Mouse (Mus musculus): Measurements from ENCODE around the gene Eif3l. TPM values are rescaled to one million over a fixed set of nuclear protein-coding genes. Genes with fewer than 3 reads are reported as not detected.

The Eif3l gene
- total RNA-seq, 2 experiments from 2014 or later, result 140 to 156 TPM

GRCm38 (mm10) chr15:79124331-79124875 is 49.4 kb downstream of the Eif3l start:
- DNase-seq, result no peak

- peak; percentile 50 to 55 for DNase-seq
Measured at GRCm38 (mm10) chr15:79126217-79126932, 51.4 kb downstream of the Eif3l start.

DNA sequence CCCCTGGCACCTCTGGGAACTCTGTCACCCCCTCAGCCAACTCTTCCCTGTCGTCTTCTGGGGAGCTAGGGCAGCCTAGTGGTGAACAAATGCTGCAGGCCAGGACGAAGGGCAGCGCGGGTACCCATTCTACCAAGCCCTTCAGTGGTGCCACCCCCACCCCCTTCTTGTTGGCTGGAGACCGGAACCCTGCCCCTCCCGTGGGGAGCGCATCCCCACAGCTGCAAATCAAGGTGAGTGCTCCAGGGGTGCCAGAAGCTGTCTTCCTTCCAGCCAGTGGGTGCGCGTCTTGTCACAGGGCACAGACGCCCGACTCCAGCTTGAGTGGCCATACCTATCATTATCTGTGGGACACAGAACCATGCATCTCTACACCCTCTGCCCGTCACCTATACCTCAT is 52.1 kb downstream of the Eif3l start:
- no peak for DNase-seq

DNA sequence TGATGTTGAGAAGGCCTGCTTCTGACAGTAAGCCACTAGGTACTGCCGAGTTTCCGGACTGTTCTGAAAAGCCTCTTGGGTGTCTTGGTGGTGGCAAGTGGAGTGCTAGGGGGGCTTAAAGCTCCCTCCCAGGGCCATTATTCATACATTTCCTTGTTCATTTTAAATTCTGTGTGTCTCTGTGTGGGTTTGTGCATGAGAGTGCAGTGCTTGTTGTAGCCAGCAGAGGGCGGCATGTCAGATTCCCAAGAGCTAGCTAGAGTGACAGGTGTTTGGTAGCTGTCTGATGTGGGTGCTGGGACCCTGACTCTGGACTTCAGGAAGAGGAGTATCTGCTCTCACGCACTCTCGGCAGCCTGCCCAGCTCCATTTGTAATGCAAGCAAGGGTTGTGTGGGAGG is 53.2 kb downstream of the Eif3l start:
- DNase-seq, result no peak

GRCm38 (mm10) chr15:79129311-79129710 is 54.3 kb downstream of the Eif3l start:
- DNase-seq, result peak; percentile 63 to 72

DNA sequence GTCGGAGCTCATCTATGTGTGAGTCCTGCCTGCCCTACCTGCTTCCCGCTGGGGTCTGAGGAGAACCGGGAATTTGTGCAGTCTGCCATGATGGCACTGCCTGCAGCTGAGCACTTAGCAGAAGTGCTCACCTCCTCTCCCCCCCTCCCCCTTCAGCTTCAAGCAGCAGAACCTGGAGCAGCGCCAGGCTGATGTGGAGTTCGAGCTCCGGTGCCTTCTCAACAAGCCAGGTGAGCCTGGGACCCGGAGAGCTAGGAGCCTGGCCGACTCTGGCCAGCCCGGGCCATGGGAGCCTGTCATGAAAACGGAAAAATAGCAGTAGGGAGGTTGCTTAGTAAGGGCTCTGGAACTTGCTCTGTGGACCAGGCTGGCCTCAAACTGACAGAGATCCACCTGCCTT is 55.8 kb downstream of the Eif3l start:
- peak in 1 of 2 experiments; percentile 53 for DNase-seq

DNA sequence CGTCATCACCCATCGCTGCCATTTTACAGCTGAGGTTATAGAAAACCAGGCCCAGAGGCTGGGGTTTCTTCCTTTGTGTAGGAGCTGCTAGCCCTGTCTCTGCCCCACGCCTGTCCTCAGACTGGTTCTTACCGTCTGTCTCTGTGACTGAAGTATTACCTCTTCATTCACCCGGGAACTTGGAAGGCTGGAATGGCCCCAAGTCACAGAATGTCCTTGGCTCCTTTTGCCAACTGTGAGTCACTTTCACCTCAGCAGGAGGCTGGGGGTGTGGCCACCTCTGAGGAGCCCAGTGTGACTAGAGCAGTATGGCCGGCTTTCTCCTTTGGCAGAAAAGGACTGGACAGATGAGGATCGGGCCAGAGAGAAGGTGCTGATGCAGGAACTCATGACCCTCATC is 56.5 kb downstream of the Eif3l start:
- DNase-seq, result peak; percentile 91 to 92

DNA sequence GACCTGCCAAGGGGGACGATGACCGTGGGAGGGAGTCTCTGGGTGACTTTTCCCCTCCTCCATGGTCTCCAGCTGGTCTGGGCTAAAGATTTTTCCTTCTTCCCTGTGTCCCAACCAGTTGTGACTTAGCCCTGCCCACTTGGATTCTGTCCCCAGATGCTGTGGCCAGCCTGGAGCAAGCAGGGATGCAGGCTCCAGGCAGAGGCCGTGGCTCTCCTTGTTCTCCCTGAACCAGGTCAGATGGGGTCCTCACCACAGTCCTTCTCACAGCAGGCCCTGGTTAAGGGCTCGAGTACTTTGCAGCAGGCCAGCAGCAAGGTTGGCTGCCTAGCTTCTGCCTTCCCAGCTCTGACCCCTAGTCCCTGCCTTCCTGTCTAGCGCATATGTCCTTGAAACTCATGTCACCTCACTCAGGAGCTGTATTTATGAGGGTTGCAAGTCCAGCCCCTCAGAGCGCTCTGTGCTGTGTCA is 58.2 kb downstream of the Eif3l start:
- peak; percentile 50 to 59 for DNase-seq

GRCm38 (mm10) chr15:79134496-79135270 is 59.7 kb downstream of the Eif3l start:
- DNase-seq, result no peak

DNA sequence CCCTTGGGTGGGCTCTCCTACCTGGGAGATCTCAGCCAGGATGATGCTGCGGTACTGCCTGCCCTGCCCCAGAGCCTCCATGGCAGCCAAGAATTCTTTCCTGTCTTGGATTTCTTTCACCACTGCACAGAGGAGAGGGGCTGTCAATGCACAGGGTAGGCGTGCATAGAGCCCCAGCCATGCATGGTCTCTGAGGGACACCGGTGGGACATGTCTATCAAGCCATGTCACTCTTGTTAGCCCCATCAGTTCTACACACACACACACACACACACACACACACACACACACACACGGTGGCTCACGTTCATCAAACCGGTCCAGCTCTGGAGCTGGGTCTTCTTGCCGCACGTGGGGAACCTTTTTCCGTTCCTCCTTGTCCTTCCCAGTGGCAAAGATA is 60.4 kb downstream of the Eif3l start:
- DNase-seq, result no peak

DNA sequence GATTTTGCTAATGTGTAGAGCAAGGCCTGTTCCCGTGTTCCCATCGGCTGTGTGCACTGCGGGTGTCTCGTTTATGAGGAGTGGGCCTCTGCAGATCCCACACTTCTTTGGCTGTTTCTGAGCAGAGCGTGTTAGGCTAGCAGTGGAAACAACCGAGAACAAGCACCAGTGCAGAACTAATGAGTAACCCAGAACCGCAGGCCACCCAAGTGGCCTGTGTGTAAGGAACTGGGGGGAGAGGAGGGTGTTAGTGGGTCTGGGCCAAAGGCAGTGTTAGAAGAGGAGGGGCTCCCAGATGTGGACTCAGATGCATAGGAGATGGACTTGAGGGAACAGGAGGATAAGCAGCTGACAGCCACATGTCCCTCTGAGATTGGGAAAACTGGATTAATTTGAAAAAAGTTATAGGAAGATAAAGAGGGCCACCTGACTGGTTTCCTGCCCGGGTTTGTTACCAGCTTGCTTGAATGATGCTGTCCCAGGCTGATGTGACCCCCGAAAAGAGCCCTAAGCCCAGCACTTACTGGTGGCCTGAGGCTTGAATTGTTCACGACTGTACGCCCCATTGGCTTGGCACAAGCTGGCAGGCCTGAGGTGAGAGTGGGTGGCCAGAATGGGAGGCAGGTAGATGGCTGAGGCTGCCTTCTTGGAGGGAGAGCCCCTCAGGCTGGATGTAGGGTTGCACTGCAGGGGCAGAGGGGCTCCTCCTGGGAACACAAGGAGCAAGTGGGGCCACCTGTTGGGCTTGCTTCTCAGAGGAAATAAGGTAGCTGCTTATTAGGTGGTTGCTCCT is 61.0 kb downstream of the Eif3l start:
- no peak for DNase-seq

DNA sequence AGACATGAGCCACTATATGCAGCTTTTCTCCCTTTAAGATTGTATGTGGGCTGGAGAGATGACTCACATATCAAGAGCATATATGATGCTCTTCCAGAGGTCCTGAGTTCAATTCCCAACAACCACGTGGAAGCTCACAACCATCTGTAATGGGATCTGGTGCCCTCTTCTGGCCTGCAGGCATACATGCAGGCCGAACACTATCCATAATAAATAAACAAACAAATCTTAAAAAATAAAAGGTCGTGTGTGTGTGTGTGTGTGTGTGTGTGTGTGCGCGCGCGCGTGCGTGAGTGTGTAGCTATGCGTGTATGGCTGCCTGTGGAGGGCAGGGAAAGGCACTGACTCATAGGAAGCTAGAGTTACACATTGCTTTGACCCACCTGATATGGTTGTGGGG is 64.7 kb downstream of the Eif3l start:
- DNase-seq, result no peak

DNA sequence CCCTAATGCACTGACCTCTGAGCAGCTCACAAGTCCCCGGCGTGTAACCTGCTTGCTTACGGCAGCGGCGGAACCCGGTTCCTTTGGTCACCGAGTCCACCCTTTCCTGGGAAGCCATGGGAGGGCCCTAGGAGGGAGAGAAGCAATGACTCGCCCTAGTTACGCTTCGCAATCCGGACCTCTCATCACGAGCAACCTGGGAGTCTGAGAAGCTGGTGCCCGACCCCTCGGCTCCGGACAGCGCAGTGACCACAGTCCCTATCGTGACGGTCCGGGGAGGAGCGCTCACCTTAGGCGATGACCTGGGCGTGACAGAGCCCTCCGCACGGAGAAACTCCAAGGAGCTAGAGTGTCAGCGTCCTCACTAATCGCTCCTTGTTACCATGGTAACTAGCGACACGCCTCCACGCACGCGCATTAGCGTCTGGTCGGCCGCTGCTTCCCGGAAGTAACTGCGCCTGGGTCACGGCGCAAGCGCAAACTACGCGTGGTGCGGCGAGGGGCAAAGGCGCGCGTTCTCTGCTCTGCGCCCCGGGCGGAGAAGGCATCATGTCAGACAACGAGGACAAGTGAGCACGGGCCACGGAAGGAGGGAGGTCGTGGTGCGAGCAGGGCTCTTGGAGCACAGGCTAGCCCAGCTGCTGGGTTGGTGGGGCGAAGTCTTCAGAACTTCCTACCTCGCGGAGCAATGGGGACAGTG is 66.0 kb downstream of the Eif3l start, which contains the start of the genes Polr2f and 1700088E04Rik:
Polr2f (plus strand) TSS at position 144 of the 700 bp plus-strand sequence.
1700088E04Rik (minus strand) TSS at position 388 of the 700 bp plus-strand sequence.
- DNase-seq, result peak; percentile 95 to 96

DNA sequence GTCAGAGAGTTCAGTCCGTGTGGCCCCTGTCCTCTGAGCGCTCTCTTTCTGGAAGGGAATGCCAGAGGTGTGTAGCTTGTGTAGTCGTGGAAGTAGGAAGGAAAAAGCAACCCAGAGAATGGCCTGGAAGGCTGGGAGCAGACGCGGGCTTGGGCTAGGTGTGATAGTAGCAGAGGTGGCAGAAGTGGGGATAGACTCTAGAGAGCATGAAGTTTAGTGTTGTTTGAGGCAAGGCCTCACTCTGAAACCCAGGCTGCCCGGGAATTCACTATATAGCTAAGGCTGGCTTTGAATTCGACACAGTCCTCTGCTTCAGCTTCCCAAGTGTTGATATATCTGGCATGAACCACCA is 66.6 kb downstream of the Eif3l start:
- no peak for DNase-seq

GRCm38 (mm10) chr15:79143316-79143715 is 68.3 kb downstream of the Eif3l start:
- DNase-seq, result no peak

Other genes starting within 250 kb of the Eif3l start
- gene Cdc42ep1, start 232.6 kb upstream of the Eif3l start, total RNA-seq (2021), result 10 to 100 TPM; 36.8 to 52.6 TPM
- under 1 TPM; 0.53 to 0.56 TPM for gene Lgals2, start 219.7 kb upstream of the Eif3l start, total RNA-seq (2021)
- gene Gga1, start 198.0 kb upstream of the Eif3l start, total RNA-seq (2021), result 10 to 100 TPM; 56.0 to 57.3 TPM
- gene Gm49510, start 175.5 kb upstream of the Eif3l start, total RNA-seq (2021), result not detected
- gene Sh3bp1, start 175.4 kb upstream of the Eif3l start, total RNA-seq (2021), result 1 to 10 TPM; 7.2 to 8.5 TPM
- gene Pdxp, start 161.3 kb upstream of the Eif3l start, total RNA-seq (2021), result 1 to 10 TPM; 3.3 to 3.7 TPM
- 100 to 1,000 TPM; 303 to 486 TPM for gene Lgals1, start 148.5 kb upstream of the Eif3l start, total RNA-seq (2021)
- 10 to 100 TPM; 41.5 to 47.4 TPM for gene Nol12, start 140.2 kb upstream of the Eif3l start, total RNA-seq (2021)
- 100 to 1,000 TPM; 111 to 142 TPM for gene Triobp, start 127.5 kb upstream of the Eif3l start, total RNA-seq (2021)
- gene H1f0, start 46.7 kb upstream of the Eif3l start, total RNA-seq (2021), result 100 to 1,000 TPM; 127 to 173 TPM
- under 1 TPM; 0.30 to 0.36 TPM for gene Galr3, start 33.3 kb upstream of the Eif3l start, total RNA-seq (2021)
- 10 to 100 TPM; 18.9 to 27.0 TPM for gene Ankrd54, start 12.3 kb upstream of the Eif3l start, total RNA-seq (2021)
- 10 to 100 TPM; 41.3 to 51.4 TPM for gene Micall1, start 33.7 kb downstream of the Eif3l start, total RNA-seq (2021)
- gene Polr2f, start 65.8 kb downstream of the Eif3l start, total RNA-seq (2021), result 100 to 1,000 TPM; 137 to 143 TPM
- 1 to 10 TPM; 5.5 to 7.3 TPM for gene 1700088E04Rik, start 66.1 kb downstream of the Eif3l start, total RNA-seq (2021)
- gene Sox10, start 90.1 kb downstream of the Eif3l start, total RNA-seq (2021), result 1 to 10 TPM; 1.3 to 1.8 TPM
- gene Pick1, start 154.0 kb downstream of the Eif3l start, total RNA-seq (2021), result 10 to 100 TPM; 17.7 to 18.1 TPM
- gene Gm49486, start 154.2 kb downstream of the Eif3l start, total RNA-seq (2021), result under 1 TPM in 1 of 2 experiments, not detected in 1; 0.13 TPM
- not detected for gene Slc16a8, start 179.6 kb downstream of the Eif3l start, total RNA-seq (2021)
- not detected for gene Baiap2l2, start 210.4 kb downstream of the Eif3l start, total RNA-seq (2021)

All from adrenal gland, postnatal 36 days (tissue).